Mouse (Mus musculus): ENCODE measurements at regions not wholly inside any gene's neighbourhood (a gene's known extent, or its start where the extent isn't known, plus 50 kb on each side); places are given as distances from the start of the nearest gene placed in this dataset.

- H3K36me3 ChIP-seq = no peaks in the 10 kb centered on the region
- no peak overlapping the region for H3K27ac ChIP-seq
- H3K9me3 ChIP-seq = peaks cover 16% of the 10 kb centered on the region
- H3K4me1 ChIP-seq = no peaks in the 10 kb centered on the region
- peak; percentile 91 for ATAC-seq (ENCODE audit: low FRiP score, low read depth)
- no peak overlapping the region for H3K4me3 ChIP-seq
- no peak overlapping the region for H3K4me2 ChIP-seq (replicated peaks)
- no peaks in the 10 kb centered on the region for H3K27me3 ChIP-seq (replicated peaks)
- no peak overlapping the region for H3K9ac ChIP-seq
- 60% methylated on average over 22 of the region's 22 CpGs for WGBS
Observed at GRCm38 (mm10) chr3:62159031-62159430, 179.1 kb upstream of the Arhgef26 start.

- no peaks in the 10 kb centered on the region for H3K9me3 ChIP-seq
- H3K9ac ChIP-seq = no peak overlapping the region
- no peak overlapping the region for H3K4me3 ChIP-seq
- H3K27me3 ChIP-seq (replicated peaks) = no peaks in the 10 kb centered on the region
- no peak for ATAC-seq (ENCODE audit: low FRiP score, low read depth)
- 72% methylated on average over 4 of the region's 4 CpGs for WGBS
- H3K4me2 ChIP-seq (replicated peaks) = no peak overlapping the region
- no peaks in the 10 kb centered on the region for H3K36me3 ChIP-seq
- no peak overlapping the region for H3K27ac ChIP-seq
- no peaks in the 10 kb centered on the region for H3K4me1 ChIP-seq
Observed at GRCm38 (mm10) chr3:62170647-62171046, 167.5 kb upstream of the Arhgef26 start.

GRCm38 (mm10) chr3:62187807-62188509 lies 150.2 kb upstream of the Arhgef26 start:
- no peak for ATAC-seq (ENCODE audit: low FRiP score, low read depth)
- H3K9me3 ChIP-seq = no peaks in the 10 kb centered on the region
- H3K27ac ChIP-seq = no peak overlapping the region
- no peak overlapping the region for H3K4me3 ChIP-seq
- H3K4me2 ChIP-seq (replicated peaks) = no peak overlapping the region
- no peaks in the 10 kb centered on the region for H3K36me3 ChIP-seq
- H3K27me3 ChIP-seq (replicated peaks) = no peaks in the 10 kb centered on the region
- H3K9ac ChIP-seq = no peak overlapping the region
- H3K4me1 ChIP-seq = no peaks in the 10 kb centered on the region
- WGBS = 90% methylated on average over 3 of the region's 3 CpGs

- no peak for ATAC-seq (ENCODE audit: low FRiP score, low read depth)
- H3K4me1 ChIP-seq = no peaks in the 10 kb centered on the region
- H3K27ac ChIP-seq = no peak overlapping the region
- no peak overlapping the region for H3K4me2 ChIP-seq (replicated peaks)
- H3K36me3 ChIP-seq = no peaks in the 10 kb centered on the region
- no peak overlapping the region for H3K4me3 ChIP-seq
- no peaks in the 10 kb centered on the region for H3K27me3 ChIP-seq (replicated peaks)
- no peaks in the 10 kb centered on the region for H3K9me3 ChIP-seq
- no peak overlapping the region for H3K9ac ChIP-seq
- WGBS = 63% methylated on average over 1 of the region's 1 CpGs
Observed at GRCm38 (mm10) chr3:62192466-62192865, 145.7 kb upstream of the Arhgef26 start.

GRCm38 (mm10) chr3:62194421-62194820 lies 143.7 kb upstream of the Arhgef26 start:
- 91% methylated on average over 4 of the region's 4 CpGs for WGBS
- no peak for ATAC-seq (ENCODE audit: low FRiP score, low read depth)

GRCm38 (mm10) chr3:62196679-62197078 lies 141.5 kb upstream of the Arhgef26 start:
- Histone ChIP-seq H3K4me2 (replicated peaks) (no peak overlapping the region), H3K27me3 (replicated peaks) (0 out of 2 replicates have a peak, but pooled peaks cover 3% of the 10 kb centered on the region), H3K4me3 (no peak overlapping the region), H3K27ac (no peak overlapping the region), H3K9ac (no peak overlapping the region), H3K4me1 (no peaks in the 10 kb centered on the region), H3K9me3 (no peaks in the 10 kb centered on the region), H3K36me3 (no peaks in the 10 kb centered on the region)
- 66% methylated on average over 1 of the region's 1 CpGs for WGBS
- no peak for ATAC-seq (ENCODE audit: low FRiP score, low read depth)

More at GRCm38 (mm10) chr3:62194421-62194820, 143.7 kb upstream of the Arhgef26 start:
- no peak overlapping the region for H3K9ac ChIP-seq
- H3K27me3 ChIP-seq (replicated peaks) = no peaks in the 10 kb centered on the region
- no peak overlapping the region for H3K4me3 ChIP-seq
- no peak overlapping the region for H3K27ac ChIP-seq
- H3K9me3 ChIP-seq = no peaks in the 10 kb centered on the region
- no peak overlapping the region for H3K4me2 ChIP-seq (replicated peaks)
- H3K4me1 ChIP-seq = no peaks in the 10 kb centered on the region
- no peaks in the 10 kb centered on the region for H3K36me3 ChIP-seq

GRCm38 (mm10) chr3:62215806-62216205 lies 122.3 kb upstream of the Arhgef26 start:
- no peaks in the 10 kb centered on the region for H3K36me3 ChIP-seq
- no peaks in the 10 kb centered on the region for H3K4me1 ChIP-seq
- no peak overlapping the region for H3K4me2 ChIP-seq (replicated peaks)
- H3K27me3 ChIP-seq (replicated peaks) = no peaks in the 10 kb centered on the region
- no peak for ATAC-seq (ENCODE audit: low FRiP score, low read depth)
- no peaks in the 10 kb centered on the region for H3K9me3 ChIP-seq
- H3K4me3 ChIP-seq = no peak overlapping the region
- no peak overlapping the region for H3K27ac ChIP-seq
- H3K9ac ChIP-seq = no peak overlapping the region

- no peak overlapping the region for H3K4me2 ChIP-seq (replicated peaks)
- no peaks in the 10 kb centered on the region for H3K36me3 ChIP-seq
- no peaks in the 10 kb centered on the region for H3K4me1 ChIP-seq
- H3K4me3 ChIP-seq = no peak overlapping the region
- ATAC-seq (ENCODE audit: low FRiP score, low read depth) = no peak
- no peaks in the 10 kb centered on the region for H3K9me3 ChIP-seq
- 87% methylated on average over 1 of the region's 1 CpGs for WGBS
- H3K27me3 ChIP-seq (replicated peaks) = no peaks in the 10 kb centered on the region
- no peak overlapping the region for H3K27ac ChIP-seq
- H3K9ac ChIP-seq = no peak overlapping the region
Observed at GRCm38 (mm10) chr3:62217335-62217734, 120.8 kb upstream of the Arhgef26 start.

GRCm38 (mm10) chr3:62227697-62228096 lies 110.4 kb upstream of the Arhgef26 start:
- no peaks in the 10 kb centered on the region for H3K27me3 ChIP-seq (replicated peaks)
- H3K4me2 ChIP-seq (replicated peaks) = no peak overlapping the region
- no peak overlapping the region for H3K9ac ChIP-seq
- H3K9me3 ChIP-seq = no peaks in the 10 kb centered on the region
- 84% methylated on average over 2 of the region's 2 CpGs for WGBS
- no peaks in the 10 kb centered on the region for H3K36me3 ChIP-seq
- H3K4me3 ChIP-seq = no peak overlapping the region
- ATAC-seq (ENCODE audit: low FRiP score, low read depth) = no peak
- H3K27ac ChIP-seq = no peak overlapping the region
- H3K4me1 ChIP-seq = no peaks in the 10 kb centered on the region

- H3K9me3 ChIP-seq = no peaks in the 10 kb centered on the region
- H3K27me3 ChIP-seq (replicated peaks) = no peaks in the 10 kb centered on the region
- no peaks in the 10 kb centered on the region for H3K36me3 ChIP-seq
- H3K4me1 ChIP-seq = no peaks in the 10 kb centered on the region
- no peak overlapping the region for H3K9ac ChIP-seq
- no peak overlapping the region for H3K27ac ChIP-seq
- WGBS = 85% methylated on average over 3 of the region's 3 CpGs
- H3K4me2 ChIP-seq (replicated peaks) = no peak overlapping the region
- H3K4me3 ChIP-seq = no peak overlapping the region
- no peak for ATAC-seq (ENCODE audit: low FRiP score, low read depth)
Observed at GRCm38 (mm10) chr3:62228156-62228555, 110.0 kb upstream of the Arhgef26 start.

GRCm38 (mm10) chr3:62241031-62241430 lies 97.1 kb upstream of the Arhgef26 start:
- Histone ChIP-seq H3K27ac (no peak overlapping the region), H3K4me1 (no peaks in the 10 kb centered on the region), H3K9ac (no peak overlapping the region), H3K4me3 (no peak overlapping the region), H3K36me3 (no peaks in the 10 kb centered on the region), H3K4me2 (replicated peaks) (no peak overlapping the region), H3K9me3 (no peaks in the 10 kb centered on the region), H3K27me3 (replicated peaks) (no peaks in the 10 kb centered on the region)
- no peak for ATAC-seq (ENCODE audit: low FRiP score, low read depth)
- WGBS = 71% methylated on average over 3 of the region's 3 CpGs

- WGBS = 54% methylated on average over 4 of the region's 4 CpGs
- 0 out of 2 replicates have a peak, but pooled peaks have one; percentile 44 for ATAC-seq (ENCODE audit: low FRiP score, low read depth)
- H3K9me3 ChIP-seq = no peaks in the 10 kb centered on the region
- H3K27me3 ChIP-seq (replicated peaks) = no peaks in the 10 kb centered on the region
- H3K4me3 ChIP-seq = no peak overlapping the region
- no peak overlapping the region for H3K9ac ChIP-seq
- no peak overlapping the region for H3K27ac ChIP-seq
- no peaks in the 10 kb centered on the region for H3K36me3 ChIP-seq
- no peaks in the 10 kb centered on the region for H3K4me1 ChIP-seq
- H3K4me2 ChIP-seq (replicated peaks) = no peak overlapping the region
Observed at GRCm38 (mm10) chr3:62271703-62272102, 66.4 kb upstream of the Arhgef26 start.

GRCm38 (mm10) chr3:62278279-62278678 lies 59.9 kb upstream of the Arhgef26 start:
- Histone ChIP-seq H3K9me3 (no peaks in the 10 kb centered on the region), H3K27me3 (replicated peaks) (no peaks in the 10 kb centered on the region), H3K4me1 (no peaks in the 10 kb centered on the region), H3K4me2 (replicated peaks) (no peak overlapping the region), H3K4me3 (no peak overlapping the region), H3K36me3 (no peaks in the 10 kb centered on the region), H3K27ac (no peak overlapping the region), H3K9ac (no peak overlapping the region)
- WGBS = 74% methylated on average over 3 of the region's 3 CpGs
- ATAC-seq (ENCODE audit: low FRiP score, low read depth) = no peak

Measured in neural tube, embryonic 12.5 days (tissue).